Mouse (Mus musculus) layer of hippocampus, postnatal 25 days (tissue): ENCODE data around the gene Kcnk15. TPM values are rescaled to one million over a fixed set of nuclear protein-coding genes. Genes with fewer than 3 reads are reported as not detected.

Source experiments
- total RNA-seq, 2 experiments: library from RNA; stranded (reverse); gene quantifications; 2 replicates each; pipeline ENCODE4 v1.2.3; 2021

Gene Kcnk15
- total RNA-seq, 2 experiments from 2014 or later: not detected

Other genes with a start within 250 kb of the Kcnk15 start
- 100 to 1,000 TPM; 191 to 207 TPM for gene Serinc3, start 208.5 kb upstream of the Kcnk15 start, total RNA-seq
- 10 to 100 TPM; 86.5 to 94.6 TPM for gene Pkig, start 195.3 kb upstream of the Kcnk15 start, total RNA-seq
- gene Ada, start 103.4 kb upstream of the Kcnk15 start, total RNA-seq: 1 to 10 TPM; 1.2 to 1.5 TPM
- not detected for gene Ccn5, start 32.8 kb upstream of the Kcnk15 start, total RNA-seq
- 10 to 100 TPM; 42.6 to 47.9 TPM for gene Rims4, start 65.0 kb downstream of the Kcnk15 start, total RNA-seq
- gene Ywhab, start 141.3 kb downstream of the Kcnk15 start, total RNA-seq: 100 to 1,000 TPM; 506 to 588 TPM
- 1 to 10 TPM in 1 of 2 experiments, under 1 TPM in 1; 0.32 to 1.3 TPM for gene Pabpc1l, start 171.8 kb downstream of the Kcnk15 start, total RNA-seq
- 10 to 100 TPM; 47.8 to 48.6 TPM for gene Stk4, start 216.7 kb downstream of the Kcnk15 start, total RNA-seq
- 10 to 100 TPM; 86.8 to 95.2 TPM for gene Tomm34, start 217.5 kb downstream of the Kcnk15 start, total RNA-seq